Mouse (Mus musculus): ENCODE measurements around the gene Gm28308. TPM values are rescaled to one million over a fixed set of nuclear protein-coding genes. Genes with fewer than 3 reads are reported as not detected.

Gm28308 gene
- total and polyA plus RNA-seq, 3 experiments, result not detected

GRCm38 (mm10) chr6:52237346-52238154, 24.4 kb upstream of the Gm28308 start:
- Histone ChIP-seq H3K27ac (ENCODE audit: control insufficient read depth, low read depth, low read length) (no peak overlapping the region), H3K4me1 (ENCODE audit: control insufficient read depth in 1 of 2, insufficient read depth in 2 of 2, low read length in 2 of 2) (no peaks in the 10 kb centered on the region), H3K9ac (ENCODE audit: control insufficient read depth, low read depth, low read length, poor library complexity, severe bottlenecking) (no peak overlapping the region), H3K9me3 (replicated peaks; ENCODE audit: insufficient read depth, low read length) (no peaks in the 10 kb centered on the region), H3K79me2 (ENCODE audit: control insufficient read depth, insufficient read depth, low read length, poor library complexity) (no peaks in the 10 kb centered on the region), H3K27me3 (ENCODE audit: control insufficient read depth in 1 of 2, insufficient read depth in 2 of 2, low read length in 2 of 2) (no peaks in the 10 kb centered on the region), H3K36me3 (ENCODE audit: control insufficient read depth in 1 of 2, insufficient read depth in 2 of 2, low read length in 2 of 2) (no peaks in the 10 kb centered on the region), H3K4me3 (ENCODE audit: control insufficient read depth in 1 of 2, insufficient read depth in 1 of 2, low read depth in 2 of 2, low read length in 2 of 2) (no peak overlapping the region)
- TF ChIP-seq EP300 (IDR thresholded peaks at IDR 0.05; ENCODE audit: low read depth in 1 of 2, low read length in 2 of 2), result no peak
- no peak for TF ChIP-seq POLR2AphosphoS2 (IDR thresholded peaks at IDR 0.05; ENCODE audit: low read length)
- TF ChIP-seq MYC (IDR thresholded peaks at IDR 0.05; ENCODE audit: low read depth, low read length), result no peak
- TF ChIP-seq USF2 (IDR thresholded peaks at IDR 0.05; ENCODE audit: borderline replicate concordance in 1 of 2, insufficient read depth in 1 of 2, low read depth in 1 of 2, low read length in 2 of 2), result no peak
- TF ChIP-seq CHD2 (IDR thresholded peaks at IDR 0.05; ENCODE audit: low read length), result no peak
- TF ChIP-seq MXI1 (IDR thresholded peaks at IDR 0.05; ENCODE audit: low read depth, low read length), result no peak
- TF ChIP-seq GABPA (IDR thresholded peaks at IDR 0.05; ENCODE audit: low read depth, low read length), result no peak
- no peak for TF ChIP-seq SIN3A (IDR thresholded peaks at IDR 0.05; ENCODE audit: low read length)
- no peak for TF ChIP-seq CTCF (IDR thresholded peaks at IDR 0.05 in 2 of 3, conservative IDR thresholded peaks at IDR 0.05 in 1 of 3; ENCODE audit: control insufficient read depth in 1 of 3, insufficient read depth in 1 of 3, low read depth in 2 of 3, low read length in 3 of 3, poor library complexity in 1 of 3, severe bottlenecking in 1 of 3)
- TF ChIP-seq TAL1 (IDR thresholded peaks at IDR 0.05; ENCODE audit: low read length), result no peak
- DNase-seq (ENCODE audit: low read depth, low spot score), result no peak

GRCm38 (mm10) chr6:52236806-52237205, 23.7 kb upstream of the Gm28308 start:
- DNase-seq (ENCODE audit: low read depth, low spot score), result no peak
- H3K79me2 ChIP-seq (ENCODE audit: control insufficient read depth, insufficient read depth, low read length, poor library complexity), result no peaks in the 10 kb centered on the region
- H3K9ac ChIP-seq (ENCODE audit: control insufficient read depth, low read depth, low read length, poor library complexity, severe bottlenecking), result no peak overlapping the region
- TF ChIP-seq NRF1 (IDR thresholded peaks at IDR 0.05; ENCODE audit: insufficient read depth, low read depth, low read length, poor library complexity, severe bottlenecking) (no peak), SIN3A (IDR thresholded peaks at IDR 0.05; ENCODE audit: low read length) (no peak), TBP (IDR thresholded peaks at IDR 0.05; ENCODE audit: low read depth, low read length) (no peak), MYC (IDR thresholded peaks at IDR 0.05; ENCODE audit: low read depth, low read length) (no peak), HCFC1 (IDR thresholded peaks at IDR 0.05; ENCODE audit: low read depth, low read length) (no peak), GATA1 (IDR thresholded peaks at IDR 0.05; ENCODE audit: low read depth, low read length) (no peak), EP300 (IDR thresholded peaks at IDR 0.05; ENCODE audit: low read depth in 1 of 2, low read length in 2 of 2) (no peak), NELFE (IDR thresholded peaks at IDR 0.05; ENCODE audit: low read depth, low read length) (no peak), RCOR1 (IDR thresholded peaks at IDR 0.05; ENCODE audit: low read depth, low read length) (no peak), JUND (IDR thresholded peaks at IDR 0.05; ENCODE audit: low read depth, low read length) (no peak), POLR2AphosphoS2 (IDR thresholded peaks at IDR 0.05; ENCODE audit: low read length) (no peak), RAD21 (IDR thresholded peaks at IDR 0.05; ENCODE audit: low read depth, low read length) (no peak), MEF2A (IDR thresholded peaks at IDR 0.05; ENCODE audit: extremely low read depth, insufficient replicate concordance, low read depth, low read length, poor library complexity, severe bottlenecking) (no peak), USF1 (IDR thresholded peaks at IDR 0.05; ENCODE audit: low read depth, low read length) (no peak), KAT2A (conservative IDR thresholded peaks at IDR 0.05; ENCODE audit: low read depth, low read length) (no peak), MAX (IDR thresholded peaks at IDR 0.05; ENCODE audit: low read length) (no peak)
- no peaks in the 10 kb centered on the region for H3K4me1 ChIP-seq (ENCODE audit: control insufficient read depth in 1 of 2, insufficient read depth in 2 of 2, low read length in 2 of 2)
- no peaks in the 10 kb centered on the region for H3K36me3 ChIP-seq (ENCODE audit: control insufficient read depth in 1 of 2, insufficient read depth in 2 of 2, low read length in 2 of 2)
- H3K27ac ChIP-seq (ENCODE audit: control insufficient read depth, low read depth, low read length), result no peak overlapping the region
- H3K9me3 ChIP-seq (replicated peaks; ENCODE audit: insufficient read depth, low read length), result no peaks in the 10 kb centered on the region
- H3K4me3 ChIP-seq (ENCODE audit: control insufficient read depth in 1 of 2, insufficient read depth in 1 of 2, low read depth in 2 of 2, low read length in 2 of 2), result no peak overlapping the region
- no peaks in the 10 kb centered on the region for H3K27me3 ChIP-seq (ENCODE audit: control insufficient read depth in 1 of 2, insufficient read depth in 2 of 2, low read length in 2 of 2)
